Mouse (Mus musculus): ENCODE measurements around the gene Hoxc12.
A peak's percentile ranks its signal among the peaks of the same experiment; 100 is the strongest.

Hoxc12 gene

GRCm38 (mm10) chr15:102936279-102936972 is at the start of gene Hoxc12:
TSS of gene Hoxc12 (plus strand) at chr15:102936757.
- DNase-seq (ENCODE audit: extremely low spot score, low spot score) = no peak

GRCm38 (mm10) chr15:102895115-102895514 is 41.4 kb upstream of the Hoxc12 start:
- no peak for DNase-seq (ENCODE audit: extremely low spot score, low spot score)

GRCm38 (mm10) chr15:102904946-102905345 is 31.6 kb upstream of the Hoxc12 start:
- no peak for DNase-seq (ENCODE audit: extremely low spot score, low spot score)

- DNase-seq (ENCODE audit: extremely low spot score, low spot score) = peak; percentile 41
Observed at GRCm38 (mm10) chr15:102909536-102909935, 27.0 kb upstream of the Hoxc12 start.

- DNase-seq (ENCODE audit: extremely low spot score, low spot score) = no peak
Observed at GRCm38 (mm10) chr15:102910038-102910437, 26.5 kb upstream of the Hoxc12 start.

- DNase-seq (ENCODE audit: extremely low spot score, low spot score) = peak; percentile 72
Observed at GRCm38 (mm10) chr15:102910496-102911095, 26.0 kb upstream of the Hoxc12 start.

- peak; percentile 51 for DNase-seq (ENCODE audit: extremely low spot score, low spot score)
Observed at GRCm38 (mm10) chr15:102913038-102913585, 23.4 kb upstream of the Hoxc12 start.

GRCm38 (mm10) chr15:102917972-102918572 is 18.5 kb upstream of the Hoxc12 start:
- peak; percentile 53 for DNase-seq (ENCODE audit: extremely low spot score, low spot score)

- peak; percentile 52 for DNase-seq (ENCODE audit: extremely low spot score, low spot score)
Observed at GRCm38 (mm10) chr15:102918611-102919265, 17.8 kb upstream of the Hoxc12 start.

GRCm38 (mm10) chr15:102919336-102920180 is 17.0 kb upstream of the Hoxc12 start:
- DNase-seq (ENCODE audit: extremely low spot score, low spot score) = peak; percentile 48

- DNase-seq (ENCODE audit: extremely low spot score, low spot score) = peak; percentile 86
Observed at GRCm38 (mm10) chr15:102920619-102921018, 15.9 kb upstream of the Hoxc12 start.

- DNase-seq (ENCODE audit: extremely low spot score, low spot score) = peak; percentile 69
Observed at GRCm38 (mm10) chr15:102921053-102922011, 15.2 kb upstream of the Hoxc12 start, which contains the start of gene Hoxc13. TSS of gene Hoxc13 (plus strand) at chr15:102921103.

GRCm38 (mm10) chr15:102922012-102922362 is 14.6 kb upstream of the Hoxc12 start:
- DNase-seq (ENCODE audit: extremely low spot score, low spot score) = peak; percentile 68

- DNase-seq (ENCODE audit: extremely low spot score, low spot score) = peak; percentile 56
Observed at GRCm38 (mm10) chr15:102922636-102923500, 13.7 kb upstream of the Hoxc12 start.

- DNase-seq (ENCODE audit: extremely low spot score, low spot score) = peak; percentile 69
Observed at GRCm38 (mm10) chr15:102927032-102927645, 9.4 kb upstream of the Hoxc12 start.

- no peak for DNase-seq (ENCODE audit: extremely low spot score, low spot score)
Observed at GRCm38 (mm10) chr15:102931706-102932358, 4.7 kb upstream of the Hoxc12 start.

GRCm38 (mm10) chr15:102934438-102934837 is 2.1 kb upstream of the Hoxc12 start:
- no peak for DNase-seq (ENCODE audit: extremely low spot score, low spot score)

GRCm38 (mm10) chr15:102934897-102935296 is 1.7 kb upstream of the Hoxc12 start:
- no peak for DNase-seq (ENCODE audit: extremely low spot score, low spot score)

All from neural tube, embryonic 10.5 days (tissue).